Mouse (Mus musculus) liver, embryonic 14.5 days (tissue): ENCODE measurements at regions not wholly inside any gene's neighbourhood (a gene's known extent, or its start where the extent isn't known, plus 50 kb on each side); places are given as distances from the start of the nearest gene placed in this dataset.
"Not testable (repeated sequence)": the region's sequence is repeated elsewhere in the genome, so short reads cannot be mapped to it uniquely, and the experiment has no call there.

Experiments
- ATAC-seq: fragments of 200-750 bp; cut with Nextera tagmentation; 2 replicates; pipeline ENCODE4 v1.8.0; 2017; ENCODE audit warnings: moderate number of reproducible peaks, mild to moderate bottlenecking, moderate library complexity; ENCODE audit not compliant: insufficient read depth
- DNase-seq, 3 experiments: peaks; one replicate each; pipeline ENCODE4 v3.0.0-alpha.2; 2012 to 2013; ENCODE audit warnings: low read depth in 3 of 3, low spot score in 3 of 3
- H3K27ac ChIP-seq: fragments of 300-500 bp; sonication (generic); 2 replicates; pipeline ENCODE4 v1.5.1; 2014; ENCODE audit warnings: moderate library complexity, mild to moderate bottlenecking, control low read depth, inconsistent platforms
- H3K27me3 ChIP-seq: fragments of 300-500 bp; sonication (generic); 2 replicates; pipeline ENCODE4 v1.6.1; 2014; ENCODE audit warnings: mild to moderate bottlenecking, low read length, moderate library complexity; ENCODE audit not compliant: control insufficient read depth, insufficient read depth
- H3K36me3 ChIP-seq: fragments of 300-500 bp; sonication (generic); replicated peaks from 2 replicates; pipeline ENCODE4 v1.6.1; 2014; ENCODE audit warnings: low read depth; ENCODE audit not compliant: control insufficient read depth, insufficient read depth
- H3K4me1 ChIP-seq, 2 experiments: fragments of 200-500 bp in 1 of 2; fragments of 300-500 bp in 1 of 2; sonication (generic) in 1 of 2; replicated peaks; 2 replicates each; pipeline ENCODE4 v1.6.1; 2012 to 2014; ENCODE audit warnings: antibody characterized with exemption in 1 of 2, inconsistent platforms in 1 of 2, low read length in 1 of 2; ENCODE audit not compliant: control insufficient read depth in 2 of 2, insufficient read depth in 2 of 2
- H3K4me2 ChIP-seq: fragments of 300-500 bp; sonication (generic); 2 replicates; pipeline ENCODE4 v1.6.1; 2014; ENCODE audit warnings: low read depth, mild to moderate bottlenecking, control low read depth, moderate library complexity
- H3K4me3 ChIP-seq, 2 experiments: fragments of 200-500 bp in 1 of 2; fragments of 300-500 bp in 1 of 2; sonication (generic) in 1 of 2; 2 replicates each; pipeline ENCODE4 v1.5.1; 2012 to 2014; ENCODE audit warnings: low read depth in 2 of 2, low read length in 2 of 2, mild to moderate bottlenecking in 2 of 2, control low read depth in 1 of 2, inconsistent platforms in 1 of 2, moderate library complexity in 1 of 2; ENCODE audit not compliant: insufficient read depth in 1 of 2
- H3K9ac ChIP-seq: fragments of 300-500 bp; sonication (generic); replicated peaks from 2 replicates; pipeline ENCODE4 v1.6.1; 2014; ENCODE audit warnings: mild to moderate bottlenecking, control low read depth, moderate library complexity
- H3K9me3 ChIP-seq: fragments of 300-500 bp; sonication (generic); 2 replicates; pipeline ENCODE4 v1.6.1; 2016; ENCODE audit warnings: low read length, mixed read lengths; ENCODE audit not compliant: control insufficient read depth
- CTCF ChIP-seq: IDR thresholded peaks from 2 replicates; pipeline ENCODE4 v1.5.1; 2016; ENCODE audit warnings: antibody characterized with exemption, low read depth, control low read depth
- EP300 ChIP-seq: IDR thresholded peaks from 2 replicates; pipeline ENCODE4 v1.6.1; 2016; ENCODE audit warnings: antibody characterized with exemption, low read depth
- WGBS: fragments of 180-500 bp; shearing (Covaris S2); extraction: QIAGEN DNeasy Blood & Tissue Kit; methylation state at CpG from one replicate; pipeline ENCODE4 v1.1.7; 2014; ENCODE audit not compliant: insufficient replicate concordance; 5-methylcytosine and 5-hydroxymethylcytosine counted together

DNA sequence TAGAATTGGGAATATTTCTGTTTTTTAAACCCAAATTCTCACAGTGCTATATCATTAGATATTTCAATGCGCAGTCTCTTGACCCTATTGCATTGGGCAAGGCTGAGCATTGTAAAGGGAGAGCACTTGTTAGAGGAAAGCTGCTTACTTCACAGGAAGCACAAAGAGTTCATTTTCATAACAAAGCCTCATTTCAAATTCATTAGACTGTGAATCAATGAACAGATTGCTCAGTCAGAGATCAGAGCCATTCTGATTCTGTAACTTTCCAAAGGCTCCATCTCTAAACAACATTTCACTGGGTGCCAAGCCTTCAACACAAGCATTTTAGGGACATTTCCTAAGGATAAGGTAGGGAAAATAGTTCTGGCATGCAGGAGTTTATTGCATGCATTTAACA, 257.9 kb downstream of the Kif20b start:
- Histone ChIP-seq H3K27me3 (no peaks in the 10 kb centered on the region), H3K4me3 (no peak overlapping the region), H3K4me1 (no peaks in the 10 kb centered on the region), H3K9me3 (no peaks in the 10 kb centered on the region), H3K9ac (no peak overlapping the region), H3K27ac (no peak overlapping the region), H3K36me3 (no peaks in the 10 kb centered on the region), H3K4me2 (no peak overlapping the region)
- no peak for TF ChIP-seq CTCF
- no peak for TF ChIP-seq EP300
- 76% methylated on average over 1 of the region's 1 CpGs for WGBS
- DNase-seq (no peak), ATAC-seq (no peak)

DNA sequence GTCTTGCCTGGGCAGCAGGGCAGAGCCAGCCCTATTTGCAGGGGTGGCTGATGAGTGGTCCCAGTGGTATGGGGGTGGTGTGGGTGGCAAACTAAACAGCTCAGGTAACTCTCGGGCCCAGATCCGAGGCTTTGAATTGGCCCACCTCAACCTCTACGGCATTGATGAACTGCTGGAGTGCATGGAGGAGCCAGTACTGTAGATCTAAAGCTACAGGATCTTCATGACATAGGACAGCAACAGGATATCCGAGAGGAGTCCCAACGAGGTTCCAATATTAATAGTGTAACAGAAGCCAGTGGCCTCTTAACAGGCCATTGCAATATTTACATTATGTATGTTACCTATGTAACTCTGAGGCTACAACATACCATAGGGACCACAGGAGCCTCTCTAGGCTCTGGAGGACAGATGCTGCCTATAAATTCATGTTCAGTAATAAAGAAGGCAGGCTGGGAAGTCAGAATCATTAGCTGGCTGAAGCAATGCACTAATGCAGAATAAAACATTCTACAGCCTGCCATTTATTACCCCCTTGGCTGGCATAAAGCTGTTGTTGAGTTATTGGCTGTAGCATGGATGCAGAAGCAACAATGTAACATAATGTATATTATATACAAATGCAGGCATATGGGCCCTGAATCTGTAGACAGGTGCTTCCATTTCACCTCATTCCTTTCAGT, 283.5 kb downstream of the Kif20b start:
- no peak for DNase-seq
- Histone ChIP-seq H3K9ac (no peak overlapping the region), H3K36me3 (no peaks in the 10 kb centered on the region), H3K27me3 (no peaks in the 10 kb centered on the region), H3K4me2 (no peak overlapping the region), H3K4me1 (no peaks in the 10 kb centered on the region), H3K9me3 (no peaks in the 10 kb centered on the region), H3K4me3 (no peak overlapping the region), H3K27ac (no peak overlapping the region)
- TF ChIP-seq EP300, result no peak
- TF ChIP-seq CTCF, result no peak
- WGBS, result 56% methylated on average over 5 of the region's 5 CpGs
- ATAC-seq, result no peak

DNA sequence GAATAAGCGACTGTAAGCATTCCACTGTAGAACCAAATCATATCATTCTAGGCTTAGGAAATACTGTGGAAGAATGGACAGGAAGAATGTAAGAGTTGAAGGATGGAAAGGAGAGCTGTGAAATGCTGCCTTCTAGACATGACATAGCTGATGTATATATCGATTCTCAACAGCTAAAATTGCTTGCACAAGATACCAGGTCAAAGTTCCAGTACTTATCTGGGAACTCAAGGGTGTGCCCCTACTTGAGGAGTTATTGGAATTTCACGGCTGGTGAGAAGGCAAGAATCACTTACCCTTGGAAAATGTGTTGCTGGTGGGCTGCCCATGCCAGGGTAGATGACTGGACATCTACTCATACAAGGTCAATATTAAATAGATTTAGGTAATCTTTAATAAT, 322.0 kb downstream of the Kif20b start:
- H3K4me2 ChIP-seq, result no peak overlapping the region
- DNase-seq, result no peak
- WGBS, result 56% methylated on average over 3 of the region's 3 CpGs
- ATAC-seq, result no peak
- TF ChIP-seq EP300 (no peak), CTCF (no peak)
- no peaks in the 10 kb centered on the region for H3K27me3 ChIP-seq
- H3K9ac ChIP-seq, result no peak overlapping the region
- no peak overlapping the region for H3K27ac ChIP-seq
- no peaks in the 10 kb centered on the region for H3K36me3 ChIP-seq
- no peaks in the 10 kb centered on the region for H3K9me3 ChIP-seq
- no peak overlapping the region for H3K4me3 ChIP-seq
- no peaks in the 10 kb centered on the region for H3K4me1 ChIP-seq

DNA sequence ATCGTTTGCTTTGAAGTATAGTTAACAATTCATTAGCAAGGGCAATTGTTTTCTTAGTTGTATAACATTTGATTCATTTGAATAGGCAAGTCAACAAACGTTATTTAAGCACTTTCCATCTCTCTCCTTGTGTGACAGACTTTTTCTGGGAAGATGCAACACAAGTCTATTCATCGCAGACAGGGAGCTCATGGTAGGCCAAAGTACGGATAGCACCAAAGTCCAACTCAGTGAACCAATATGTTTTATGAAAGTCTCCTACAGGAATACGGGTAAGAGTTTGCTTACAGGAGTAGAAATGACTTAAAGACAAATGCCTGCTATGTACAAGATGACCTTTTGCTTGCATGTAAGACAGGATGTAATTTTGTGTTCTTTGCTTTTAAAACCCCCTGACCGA, 325.4 kb downstream of the Kif20b start:
- H3K27ac ChIP-seq, result no peak overlapping the region
- 64% methylated on average over 6 of the region's 6 CpGs for whole genome bisulfite sequencing
- no peak overlapping the region for H3K9ac ChIP-seq
- no peaks in the 10 kb centered on the region for H3K27me3 ChIP-seq
- H3K36me3 ChIP-seq, result no peaks in the 10 kb centered on the region
- H3K4me3 ChIP-seq, result no peak overlapping the region
- no peaks in the 10 kb centered on the region for H3K4me1 ChIP-seq
- ATAC-seq (no peak), DNase-seq (no peak)
- no peak overlapping the region for H3K4me2 ChIP-seq
- TF ChIP-seq EP300, result no peak
- no peak for TF ChIP-seq CTCF
- no peaks in the 10 kb centered on the region for H3K9me3 ChIP-seq

DNA sequence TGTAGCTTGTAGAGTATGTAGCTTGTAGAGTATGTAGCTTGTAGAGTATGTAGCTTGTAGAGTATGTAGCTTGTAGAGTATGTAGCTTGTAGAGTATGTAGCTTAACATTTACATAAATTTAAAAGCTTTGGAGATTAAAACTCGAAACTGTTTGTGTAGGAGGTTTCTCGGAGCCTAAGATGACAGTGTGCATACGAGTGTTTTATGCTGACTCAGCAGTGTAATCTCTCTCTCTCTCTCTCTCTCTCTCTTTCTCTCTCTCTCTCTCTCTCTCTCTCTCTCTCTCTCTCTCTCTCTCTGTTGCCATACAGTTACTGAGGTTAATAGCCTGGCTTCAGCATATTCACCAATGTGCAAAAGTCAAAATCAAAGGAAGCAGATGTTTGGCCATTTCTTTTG, 336.5 kb downstream of the Kif20b start:
- 75% methylated on average over 3 of the region's 3 CpGs for WGBS
- H3K4me2 ChIP-seq, H3K4me3 ChIP-seq, H3K9ac ChIP-seq, DNase-seq, H3K27ac ChIP-seq, H3K36me3 ChIP-seq, H3K4me1 ChIP-seq, H3K27me3 ChIP-seq, ATAC-seq, H3K9me3 ChIP-seq: not testable (repeated sequence)
